8 mouse cellular contexts compared by ENCODE assay signal in genomic region chr2:31974809-31975371, GRCm38 (mm10). TPM values are rescaled to one million over a fixed set of nuclear protein-coding genes. Genes with fewer than 3 reads are reported as not detected.
DNase-seq lines count a peak whose midpoint lies in the region; ATAC-seq and TF ChIP-seq lines count a peak whose summit lies in the region.

No protein-coding gene starts in this region.

- no peak for DNase-seq in lung, adult 2 months
- no peak for DNase-seq in lung, postnatal 10 days
- peak; percentile 21 for DNase-seq in c-Kit-positive CD71-positive TER-119-negative erythroid progenitor cells, embryonic 14.5 days (ENCODE audit: low read depth)
- no peak for DNase-seq in hindbrain, postnatal 0 days (ENCODE audit: low spot score)
- no peak for DNase-seq in layer of hippocampus, adult 8-10 months (ENCODE audit: low spot score in 2 of 2)
- DNase-seq in B cell, adult 2 months: no peak
- DNase-seq in frontal cortex, postnatal 25 days (ENCODE audit: low spot score in 2 of 2): no peak

- H3K36me3 ChIP-seq in hindbrain, postnatal 0 days (ENCODE audit: insufficient read depth, low read length): peaks cover 21% of the 10 kb centered on the region
- peaks cover 46% of the 10 kb centered on the region for H3K36me3 ChIP-seq in neural tube, embryonic 12.5 days

- ATAC-seq in hindbrain, postnatal 0 days: no peak; the same call in 1 of the 2 replicates
- ATAC-seq in neural tube, embryonic 12.5 days (ENCODE audit: low FRiP score, low read depth): no peak; the same call in 1 of the 2 replicates

- no peaks in the 10 kb centered on the region for H3K9me3 ChIP-seq in hindbrain, postnatal 0 days (ENCODE audit: low read length)
- no peaks in the 10 kb centered on the region for H3K9me3 ChIP-seq in neural tube, embryonic 12.5 days

- no peaks in the 10 kb centered on the region for H3K27me3 ChIP-seq in hindbrain, postnatal 0 days (ENCODE audit: insufficient read depth, low read length)
- no peaks in the 10 kb centered on the region for H3K27me3 ChIP-seq in neural tube, embryonic 12.5 days (replicated peaks)

- H3K9ac ChIP-seq in hindbrain, postnatal 0 days (replicated peaks; ENCODE audit: low read length): peak overlapping the region; percentile 96
- H3K9ac ChIP-seq in neural tube, embryonic 12.5 days: peak overlapping the region; percentile 93

- H3K4me2 ChIP-seq in hindbrain, postnatal 0 days (ENCODE audit: low read depth, low read length): peak overlapping the region; percentile 92
- H3K4me2 ChIP-seq in neural tube, embryonic 12.5 days (replicated peaks): peak overlapping the region; percentile 82

- no peak for TF ChIP-seq CTCF in lung, adult 2 months (IDR thresholded peaks at IDR 0.05; ENCODE audit: insufficient read depth, low read length)
- TF ChIP-seq CTCF in hindbrain, postnatal 0 days (IDR thresholded peaks at IDR 0.05; ENCODE audit: low read depth): no peak

- 7% methylated on average over 13 of the region's 13 CpGs for WGBS in lung, adult 2 months
- 11% methylated on average over 13 of the region's 13 CpGs for WGBS in hindbrain, postnatal 0 days
- 11% methylated on average over 13 of the region's 13 CpGs for WGBS in neural tube, embryonic 12.5 days

- peak overlapping the region; percentile 84 for H3K4me3 ChIP-seq in lung, adult 2 months (replicated peaks; ENCODE audit: extremely low read depth, low read depth, low read length)
- H3K4me3 ChIP-seq in hindbrain, postnatal 0 days (ENCODE audit: low read length): peak overlapping the region; percentile 94
- H3K4me3 ChIP-seq in neural tube, embryonic 12.5 days: peak overlapping the region; percentile 86

- no peak for TF ChIP-seq POLR2A in lung, adult 2 months (IDR thresholded peaks at IDR 0.05; ENCODE audit: borderline replicate concordance, extremely low read depth, low read depth, low read length)

- peaks cover 7% of the 10 kb centered on the region for H3K4me1 ChIP-seq in lung, adult 2 months (ENCODE audit: control insufficient read depth, insufficient read depth, low read length)
- peaks cover 10% of the 10 kb centered on the region for H3K4me1 ChIP-seq in hindbrain, postnatal 0 days (ENCODE audit: insufficient read depth, low read length)
- H3K4me1 ChIP-seq in neural tube, embryonic 12.5 days: peaks cover 14% of the 10 kb centered on the region

- peak overlapping the region; percentile 78 for H3K27ac ChIP-seq in hindbrain, postnatal 0 days
- no peak overlapping the region for H3K27ac ChIP-seq in neural tube, embryonic 12.5 days

RNA-seq across cellular contexts. Expression of gene Nup214, which starts 0.7 kb away (rescaled TPM):
- 31.6 and 35.1 TPM in 2 replicates for polyA plus RNA-seq in lung, adult 2 months (2012; rRNA removed)
- 26.2 and 29.3 TPM in 2 replicates for total RNA-seq in hindbrain, postnatal 0 days (2014; rRNA removed)
- 65.3 and 67.4 TPM in 2 replicates for polyA plus RNA-seq in hindbrain, postnatal 0 days (2015; fragmentation: Nextera tagmentation; extraction: Ambion mirVana)
- 63.7 and 74.6 TPM in 2 replicates for polyA plus RNA-seq in neural tube, embryonic 12.5 days (2016; fragmentation: Nextera tagmentation; extraction: Ambion mirVana)
- total RNA-seq in layer of hippocampus, adult 8-10 months (2022): 10 to 100 TPM; 62.3 to 69.6 (median 68.0) TPM

RNA-seq across cellular contexts. Expression of gene Aif1l, which starts 25.0 kb away (rescaled TPM):
- 3.5 and 9.0 TPM in 2 replicates for polyA plus RNA-seq in lung, adult 2 months (2012; rRNA removed)
- 13.2 and 15.5 TPM in 2 replicates for total RNA-seq in hindbrain, postnatal 0 days (2014; rRNA removed)
- polyA plus RNA-seq in hindbrain, postnatal 0 days (2015; fragmentation: Nextera tagmentation; extraction: Ambion mirVana): 16.2 and 18.2 TPM in 2 replicates
- 39.5 and 39.6 TPM in 2 replicates for polyA plus RNA-seq in neural tube, embryonic 12.5 days (2016; fragmentation: Nextera tagmentation; extraction: Ambion mirVana)
- 1 to 10 TPM; 6.8 to 8.3 (median 7.7) TPM for total RNA-seq in layer of hippocampus, adult 8-10 months (2022)
